Mouse (Mus musculus) stomach, postnatal 0 days (tissue): Measurements from ENCODE around the gene Ntn1.

Source experiments
- CTCF ChIP-seq: IDR thresholded peaks from 2 replicates; pipeline ENCODE4 v1.5.1; 2016; ENCODE audit warnings: antibody characterized with exemption, low read depth, mild to moderate bottlenecking, moderate library complexity
- EP300 ChIP-seq: optimal IDR thresholded peaks from 2 replicates; pipeline ENCODE3; 2016; ENCODE audit warnings: antibody characterized with exemption

- TF ChIP-seq CTCF (no peak), EP300 (no peak)
Measured at GRCm38 (mm10) chr11:68159867-68160266, 240.8 kb downstream of the Ntn1 start.
